Mouse (Mus musculus) intestine, embryonic 14.5 days (tissue): ENCODE measurements around the gene 6030445D17Rik. TPM values are rescaled to one million over a fixed set of nuclear protein-coding genes. Genes with fewer than 3 reads are reported as not detected.

Source experiments
- ATAC-seq: fragments of 200-750 bp; cut with Nextera tagmentation; replicated peaks from 2 replicates; pipeline ENCODE4 v1.8.0; 2017; ENCODE audit warnings: low read depth, moderate number of reproducible peaks, moderate TSS enrichment, moderate library complexity; ENCODE audit not compliant: low FRiP score, low TSS enrichment
- DNase-seq: peaks from one replicate; pipeline ENCODE4 v3.0.0-alpha.2; 2018; ENCODE audit warnings: low spot score
- H3K27ac ChIP-seq: fragments of 300-500 bp; sonication (generic); 2 replicates; pipeline ENCODE4 v1.5.1; 2014; ENCODE audit warnings: low read depth, mild to moderate bottlenecking, control low read depth
- H3K27me3 ChIP-seq: fragments of 300-500 bp; sonication (generic); replicated peaks from 2 replicates; pipeline ENCODE4 v1.6.1; 2014; ENCODE audit warnings: low read length, control low read depth; ENCODE audit not compliant: control insufficient read depth, insufficient read depth
- H3K36me3 ChIP-seq: fragments of 300-500 bp; sonication (generic); 2 replicates; pipeline ENCODE4 v1.6.1; 2014; ENCODE audit warnings: low read length, control low read depth; ENCODE audit not compliant: control insufficient read depth, insufficient read depth
- H3K4me1 ChIP-seq: fragments of 300-500 bp; sonication (generic); replicated peaks from 2 replicates; pipeline ENCODE4 v1.6.1; 2014; ENCODE audit warnings: low read length, control low read depth, mixed read lengths; ENCODE audit not compliant: control insufficient read depth, insufficient read depth
- H3K4me2 ChIP-seq: fragments of 300-500 bp; sonication (generic); 2 replicates; pipeline ENCODE4 v1.6.1; 2014; ENCODE audit warnings: low read length
- H3K4me3 ChIP-seq: fragments of 300-500 bp; sonication (generic); 2 replicates; pipeline ENCODE4 v1.5.1; 2014; ENCODE audit warnings: low read depth, low read length, control low read depth, mixed read lengths
- H3K9ac ChIP-seq: fragments of 300-500 bp; sonication (generic); 2 replicates; pipeline ENCODE4 v1.6.1; 2014; ENCODE audit warnings: mild to moderate bottlenecking, low read length
- H3K9me3 ChIP-seq: fragments of 300-500 bp; sonication (generic); 2 replicates; pipeline ENCODE4 v1.6.1; 2016; ENCODE audit warnings: low read length, control low read depth; ENCODE audit not compliant: control insufficient read depth
- WGBS: fragments of 180-500 bp; shearing (Covaris S2); extraction: QIAGEN DNeasy Blood & Tissue Kit; methylation state at CpG from one replicate; pipeline ENCODE4 v1.1.7; 2014; 5-methylcytosine and 5-hydroxymethylcytosine counted together
- polyA plus RNA-seq: library from polyadenylated mRNA; unstranded; fragments of >200 nt; fragmentation: Nextera tagmentation; extraction: Ambion mirVana; gene quantifications from 2 replicates; pipeline ENCODE4 v1.2.1, GENCODE M21; 2014

Gene 6030445D17Rik
- polyA plus RNA-seq, 1 experiment from 2014 or later = 0.43 TPM

DNA sequence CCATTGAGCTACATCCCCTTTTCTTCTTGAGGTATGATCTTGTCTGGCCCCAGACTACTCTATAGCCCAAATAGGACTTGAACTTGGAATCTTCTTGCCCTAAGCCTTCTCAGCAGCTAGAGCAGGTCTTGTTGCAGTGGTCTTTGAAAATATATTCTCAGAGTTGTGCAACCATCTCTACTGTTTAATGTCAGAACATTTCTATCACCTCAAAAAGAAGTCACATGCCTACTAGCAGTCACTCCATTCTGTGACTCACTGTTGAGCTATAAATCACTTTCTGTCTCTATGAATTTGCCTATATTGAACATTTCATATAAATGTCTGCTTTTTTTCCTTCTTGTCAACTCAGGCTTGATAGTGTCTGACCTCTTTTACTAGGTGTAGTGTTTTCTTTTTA lies 33.9 kb downstream of the 6030445D17Rik start:
- no peak overlapping the region for H3K27ac ChIP-seq
- no peaks in the 10 kb centered on the region for H3K27me3 ChIP-seq
- H3K4me3 ChIP-seq = no peak overlapping the region
- no peak for ATAC-seq
- 0 out of 2 replicates have a peak, but pooled peaks cover 2% of the 10 kb centered on the region for H3K4me1 ChIP-seq
- H3K9me3 ChIP-seq = no peaks in the 10 kb centered on the region
- no peak overlapping the region for H3K9ac ChIP-seq
- H3K36me3 ChIP-seq = no peaks in the 10 kb centered on the region
- DNase-seq = no peak
- H3K4me2 ChIP-seq = no peak overlapping the region

DNA sequence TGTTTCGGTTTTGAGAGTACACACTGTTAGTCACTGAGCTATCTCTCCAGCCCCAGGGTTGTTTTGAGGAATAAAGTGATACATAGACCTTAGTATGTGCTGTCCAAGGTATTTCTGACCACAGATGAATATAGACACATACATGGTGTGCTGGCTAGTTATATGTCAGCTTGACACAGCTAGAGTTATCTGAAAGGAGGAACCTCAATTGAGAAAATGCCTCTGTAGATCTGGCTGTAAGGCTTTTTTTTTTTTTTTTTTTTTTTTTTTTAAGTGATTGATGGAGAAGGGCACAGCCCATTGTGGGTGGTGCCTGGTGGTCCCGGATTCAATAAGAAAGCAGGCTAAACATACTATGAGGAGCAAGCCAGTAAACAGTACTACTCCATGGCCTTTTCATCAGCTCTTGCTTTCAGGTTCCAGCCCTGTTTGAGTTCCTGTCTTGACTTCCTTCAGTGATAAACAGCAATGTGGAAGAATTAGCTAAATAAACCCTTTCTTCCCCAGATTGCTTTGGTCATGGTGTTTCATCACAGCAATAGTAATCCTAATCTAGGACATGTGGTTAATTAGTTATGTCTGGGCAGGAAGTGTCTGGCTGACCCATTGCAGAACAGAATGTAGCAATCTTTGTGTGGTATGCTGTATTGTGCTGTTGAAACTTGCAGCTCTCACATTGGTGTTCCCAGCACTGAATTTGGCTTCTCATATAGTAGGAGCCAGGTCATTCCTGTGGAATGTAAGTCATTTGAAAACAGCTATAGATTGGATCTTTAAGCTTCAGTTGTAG lies 43.6 kb downstream of the 6030445D17Rik start:
- DNase-seq (no peak), ATAC-seq (no peak)
- no peaks in the 10 kb centered on the region for H3K9me3 ChIP-seq
- H3K27me3 ChIP-seq = no peaks in the 10 kb centered on the region
- H3K27ac ChIP-seq = no peak overlapping the region
- no peaks in the 10 kb centered on the region for H3K4me1 ChIP-seq
- no peak overlapping the region for H3K9ac ChIP-seq
- no peak overlapping the region for H3K4me2 ChIP-seq
- H3K36me3 ChIP-seq = no peaks in the 10 kb centered on the region
- WGBS = 56% methylated on average over 2 of the region's 2 CpGs
- H3K4me3 ChIP-seq = no peak overlapping the region

DNA sequence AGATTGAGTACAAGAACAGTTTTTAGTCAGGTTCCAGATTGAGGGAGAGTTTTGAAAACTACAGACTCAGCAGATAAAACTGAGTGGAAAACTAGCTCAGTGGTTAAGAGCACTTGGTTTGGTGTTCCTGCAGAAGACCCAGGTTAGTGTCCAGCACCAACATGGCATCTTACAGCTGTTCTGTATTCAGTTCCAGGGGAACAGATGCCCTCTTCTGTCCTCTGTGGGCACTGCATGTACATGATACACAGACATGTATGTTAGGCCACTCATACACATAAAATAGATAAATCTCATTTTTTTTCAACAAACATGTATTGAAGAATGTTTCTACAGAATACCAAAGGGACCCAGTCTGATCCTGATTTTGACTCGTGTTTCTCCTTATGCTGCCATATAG lies 47.8 kb downstream of the 6030445D17Rik start:
- Histone ChIP-seq H3K9me3 (no peaks in the 10 kb centered on the region), H3K4me3 (no peak overlapping the region), H3K27ac (no peak overlapping the region), H3K36me3 (no peaks in the 10 kb centered on the region), H3K9ac (no peak overlapping the region), H3K4me1 (0 out of 2 replicates have a peak, but pooled peaks cover 3% of the 10 kb centered on the region), H3K27me3 (no peaks in the 10 kb centered on the region), H3K4me2 (no peak overlapping the region)
- DNase-seq (no peak), ATAC-seq (no peak)
- whole genome bisulfite sequencing = 73% methylated on average over 1 of the region's 1 CpGs

DNA sequence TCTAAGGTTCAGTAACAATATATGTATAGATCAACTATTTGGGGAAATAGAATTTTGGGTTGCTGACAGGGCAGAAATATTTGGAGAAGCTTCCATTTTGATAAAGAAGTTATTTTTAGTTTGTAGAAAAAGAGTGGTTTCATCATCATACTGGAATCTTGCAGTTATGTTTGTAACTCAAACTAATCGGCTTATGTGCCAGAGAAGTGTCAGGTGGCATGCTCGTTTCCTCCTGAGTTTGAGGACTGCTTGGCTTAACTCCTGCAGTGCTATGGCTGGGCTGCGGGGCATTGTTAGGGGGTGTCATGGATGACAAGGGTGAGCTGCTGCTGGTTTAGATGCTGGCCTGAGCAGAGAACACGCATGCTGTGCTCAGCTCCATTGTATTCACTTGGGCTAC lies 49.7 kb downstream of the 6030445D17Rik start:
- no peak for DNase-seq
- 52% methylated on average over 4 of the region's 4 CpGs for whole genome bisulfite sequencing
- H3K36me3 ChIP-seq = no peaks in the 10 kb centered on the region
- no peak overlapping the region for H3K4me2 ChIP-seq
- no peaks in the 10 kb centered on the region for H3K9me3 ChIP-seq
- no peaks in the 10 kb centered on the region for H3K27me3 ChIP-seq
- H3K9ac ChIP-seq = no peak overlapping the region
- no peak overlapping the region for H3K4me3 ChIP-seq
- 0 out of 2 replicates have a peak, but pooled peaks cover 3% of the 10 kb centered on the region for H3K4me1 ChIP-seq
- no peak overlapping the region for H3K27ac ChIP-seq
- no peak for ATAC-seq

DNA sequence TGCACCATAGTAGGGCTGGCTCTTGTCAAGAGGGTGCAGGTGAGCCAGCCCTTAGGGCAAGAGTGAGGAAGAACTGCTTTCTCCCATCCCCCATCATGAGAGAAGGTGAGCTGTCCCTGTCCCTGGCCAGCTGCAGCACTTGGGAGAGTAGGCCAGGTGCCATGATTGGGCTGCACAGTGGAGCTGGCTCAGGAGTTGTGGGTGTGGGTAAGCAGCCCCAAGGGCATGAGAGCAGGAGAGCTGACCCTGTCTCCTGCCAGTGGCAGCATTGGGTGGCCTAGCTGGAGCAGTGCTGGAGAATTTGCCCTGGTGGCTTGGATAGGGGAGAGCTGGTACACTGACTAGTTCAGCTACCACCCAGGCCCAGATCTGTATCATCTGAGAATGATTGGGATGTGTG lies 50.9 kb downstream of the 6030445D17Rik start:
- H3K4me3 ChIP-seq = no peak overlapping the region
- ATAC-seq (0 out of 2 replicates have a peak, but pooled peaks have one; percentile 40), DNase-seq (no peak)
- H3K9ac ChIP-seq = no peak overlapping the region
- H3K27ac ChIP-seq = no peak overlapping the region
- H3K9me3 ChIP-seq = no peaks in the 10 kb centered on the region
- no peaks in the 10 kb centered on the region for H3K36me3 ChIP-seq
- H3K4me1 ChIP-seq = 0 out of 2 replicates have a peak, but pooled peaks cover 3% of the 10 kb centered on the region
- no peak overlapping the region for H3K4me2 ChIP-seq
- H3K27me3 ChIP-seq = no peaks in the 10 kb centered on the region

Other genes starting within 250 kb of the 6030445D17Rik start
- gene Tcea3, start 214.5 kb upstream of the 6030445D17Rik start, polyA plus RNA-seq = 18.7 and 19.1 TPM in 2 replicates
- gene Zfp46, start 177.6 kb upstream of the 6030445D17Rik start, polyA plus RNA-seq = 19.0 and 25.4 TPM in 2 replicates
- 128 and 143 TPM in 2 replicates for gene Hnrnpr, start 151.3 kb upstream of the 6030445D17Rik start, polyA plus RNA-seq
- gene Htr1d, start 38.7 kb upstream of the 6030445D17Rik start, polyA plus RNA-seq = 0.12 and 0.16 TPM in 2 replicates
- gene Luzp1, start 7.5 kb downstream of the 6030445D17Rik start, polyA plus RNA-seq = 112 and 122 TPM in 2 replicates
- 52.8 and 54.8 TPM in 2 replicates for gene Kdm1a, start 140.5 kb downstream of the 6030445D17Rik start, polyA plus RNA-seq
- gene Tex46, start 148.2 kb downstream of the 6030445D17Rik start, polyA plus RNA-seq = not detected in 2 replicates
- not detected in 2 replicates for gene Lactbl1, start 160.4 kb downstream of the 6030445D17Rik start, polyA plus RNA-seq